Mouse (Mus musculus): ENCODE results near the gene Skp1a.
A peak's percentile ranks its signal among the peaks of the same experiment; 100 is the strongest.

Skp1a gene

GRCm38 (mm10) chr11:52278991-52279390, 47.2 kb downstream of the Skp1a start:
- DNase-seq = no peak

GRCm38 (mm10) chr11:52279611-52280145, 47.9 kb downstream of the Skp1a start:
- DNase-seq = no peak

GRCm38 (mm10) chr11:52280566-52281455, 49.0 kb downstream of the Skp1a start:
- no peak for DNase-seq

GRCm38 (mm10) chr11:52281568-52282328, 50.0 kb downstream of the Skp1a start:
- DNase-seq = no peak

GRCm38 (mm10) chr11:52282420-52282773, 50.6 kb downstream of the Skp1a start:
- no peak for DNase-seq

- peak in 1 of 2 experiments; percentile 39 for DNase-seq
Observed at GRCm38 (mm10) chr11:52282774-52283595, 51.2 kb downstream of the Skp1a start, which contains the start of gene Tcf7. Gene Tcf7, minus strand, starts transcription at chr11:52283014.

- DNase-seq = no peak
Observed at GRCm38 (mm10) chr11:52283596-52284571, 52.1 kb downstream of the Skp1a start.

GRCm38 (mm10) chr11:52286301-52286957, 54.6 kb downstream of the Skp1a start:
- no peak for DNase-seq

- no peak for DNase-seq
Observed at GRCm38 (mm10) chr11:52286958-52287305, 55.1 kb downstream of the Skp1a start.

- DNase-seq = no peak
Observed at GRCm38 (mm10) chr11:52292346-52292745, 60.6 kb downstream of the Skp1a start.

- no peak for DNase-seq
Observed at GRCm38 (mm10) chr11:52292894-52293293, 61.1 kb downstream of the Skp1a start.

- no peak for DNase-seq
Observed at GRCm38 (mm10) chr11:52294103-52294502, 62.3 kb downstream of the Skp1a start.
